Mouse (Mus musculus) cortical plate, adult 2 months (tissue): Measurements from ENCODE around the gene Fbxo3.

Experiments
- CTCF ChIP-seq: fragments of 200-500 bp; IDR thresholded peaks from 2 replicates; pipeline ENCODE4 v1.5.1; 2011; ENCODE audit warnings: mild to moderate bottlenecking, control low read depth, low read length; ENCODE audit not compliant: insufficient read depth; ENCODE audit errors: extremely low read depth
- POLR2A ChIP-seq: fragments of 200-500 bp; IDR thresholded peaks from 2 replicates; pipeline ENCODE4 v1.6.1; 2011; ENCODE audit warnings: mild to moderate bottlenecking, low read length, control low read depth; ENCODE audit not compliant: insufficient read depth; ENCODE audit errors: extremely low read depth

GRCm38 (mm10) chr2:104027458-104028138 is at the start of gene Fbxo3:
- TF ChIP-seq CTCF (no peak), POLR2A (peak; percentile 57; the same call in 1 of the 2 replicates)
